Mouse (Mus musculus): ENCODE results near the gene Calhm2. TPM values are rescaled to one million over a fixed set of nuclear protein-coding genes. Genes with fewer than 3 reads are reported as not detected.

The Calhm2 gene
- polyA plus RNA-seq, 1 experiment from 2014 or later = 2.0 TPM

Other genes starting within 250 kb of the Calhm2 start
- gene Ina, start 123.6 kb downstream of the Calhm2 start, polyA plus RNA-seq (2016; fragmentation: Nextera tagmentation; extraction: Ambion mirVana) = 632 and 642 TPM in 2 replicates
- 76.9 and 81.5 TPM in 2 replicates for gene Nt5c2, start 123.1 kb downstream of the Calhm2 start, polyA plus RNA-seq (2016; fragmentation: Nextera tagmentation; extraction: Ambion mirVana)
- gene Pcgf6, start 87.4 kb downstream of the Calhm2 start, polyA plus RNA-seq (2016; fragmentation: Nextera tagmentation; extraction: Ambion mirVana) = 33.3 and 34.3 TPM in 2 replicates
- 9.7 and 12.6 TPM in 2 replicates for gene Taf5, start 70.5 kb downstream of the Calhm2 start, polyA plus RNA-seq (2016; fragmentation: Nextera tagmentation; extraction: Ambion mirVana)
- gene Usmg5, start 47.6 kb downstream of the Calhm2 start, polyA plus RNA-seq (2016; fragmentation: Nextera tagmentation; extraction: Ambion mirVana) = 1,410 and 1,413 TPM in 2 replicates
- gene Pdcd11, start 47.5 kb downstream of the Calhm2 start, polyA plus RNA-seq (2016; fragmentation: Nextera tagmentation; extraction: Ambion mirVana) = 10.0 and 10.1 TPM in 2 replicates
- not detected in 2 replicates for gene Calhm1, start 6.0 kb upstream of the Calhm2 start, polyA plus RNA-seq (2016; fragmentation: Nextera tagmentation; extraction: Ambion mirVana)
- gene Calhm3, start 19.5 kb upstream of the Calhm2 start, polyA plus RNA-seq (2016; fragmentation: Nextera tagmentation; extraction: Ambion mirVana) = not detected in 2 replicates
- gene Neurl1a, start 40.5 kb upstream of the Calhm2 start, polyA plus RNA-seq (2016; fragmentation: Nextera tagmentation; extraction: Ambion mirVana) = 6.3 TPM in 2 replicates